Mouse (Mus musculus): ENCODE data around the gene Lst1.

DNA sequence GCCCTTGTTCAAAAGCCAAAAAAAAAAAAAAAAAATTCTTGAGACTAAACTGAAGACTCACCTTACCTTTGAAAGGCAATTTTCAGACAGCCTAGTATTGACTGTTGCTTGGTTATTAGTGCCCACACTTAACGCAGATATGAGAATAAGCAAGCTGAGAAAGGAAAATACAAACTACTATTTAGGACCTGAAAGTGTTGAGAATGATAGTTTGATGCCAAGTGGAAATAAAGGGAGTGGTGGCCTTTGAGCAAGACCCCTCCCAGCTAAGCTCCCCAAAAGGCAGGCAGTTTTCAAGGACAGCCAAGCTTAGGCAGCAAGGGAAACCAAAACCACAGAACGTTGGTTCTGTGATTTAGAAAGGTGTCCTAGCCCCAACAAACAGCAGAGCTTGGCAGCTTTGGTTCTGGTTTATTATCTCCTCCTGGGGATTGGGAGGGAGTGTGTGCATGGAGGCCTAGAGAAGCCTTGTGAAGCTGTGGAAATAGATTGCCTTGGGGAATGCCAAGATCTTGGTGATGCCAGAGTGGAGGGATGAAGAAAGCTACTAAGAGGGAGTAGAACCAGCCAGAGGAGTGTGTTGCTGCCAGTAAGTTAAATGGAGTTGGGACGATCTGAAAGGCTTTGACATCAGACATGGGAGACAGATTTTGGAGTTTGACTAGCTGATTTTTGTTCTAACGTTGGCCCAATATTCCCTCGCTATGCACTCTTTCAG, 40.2 kb downstream of the Lst1 start:
- no peak for TF ChIP-seq EP300 (IDR thresholded peaks at IDR 0.05; ENCODE audit: insufficient read depth, low read depth, low read length)
- no peak for TF ChIP-seq POLR2A (IDR thresholded peaks at IDR 0.05; ENCODE audit: insufficient read depth, low read length)
